Mouse (Mus musculus) large intestine, adult 2 months (tissue): Measurements from ENCODE around the gene Avpi1. TPM values are rescaled to one million over a fixed set of nuclear protein-coding genes. Genes with fewer than 3 reads are reported as not detected.

ENCODE experiments used
- DNase-seq: peaks from one replicate; pipeline ENCODE4 v3.0.0-alpha.2; 2012; ENCODE audit warnings: low read depth, low spot score
- WGBS: fragments of 180-500 bp; shearing (Covaris S2); methylation state at CpG from one replicate; pipeline ENCODE4 v1.1.7; 2018; 5-methylcytosine and 5-hydroxymethylcytosine counted together
- polyA plus RNA-seq: library from polyadenylated mRNA; depleted of rRNA; stranded (reverse); fragments of >200 nt; gene quantifications from 2 replicates; pipeline ENCODE4 v1.2.3, GENCODE M21; 2012

The Avpi1 gene
- polyA plus RNA-seq, 1 experiment: 7.8 TPM

DNA sequence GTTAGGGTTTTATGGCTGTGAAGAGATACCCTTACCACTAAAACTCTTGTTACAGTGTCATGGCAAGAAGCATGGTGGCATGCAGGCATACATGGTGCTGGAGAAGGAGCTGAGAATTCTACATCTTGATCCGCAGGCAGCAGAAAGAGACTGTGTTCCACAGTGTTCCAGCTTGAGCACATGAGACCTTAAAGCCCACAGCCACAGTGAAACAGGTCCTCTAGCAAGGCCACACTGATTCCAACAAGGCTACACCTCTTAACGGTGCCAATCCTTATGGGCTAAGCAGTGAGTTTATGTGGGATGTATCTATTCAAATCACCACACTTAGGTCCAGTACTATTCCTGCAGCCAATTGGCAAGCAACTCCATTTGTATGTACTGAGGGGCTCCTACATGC is 16.9 kb upstream of the Avpi1 start:
- 94% methylated on average over 2 of the region's 2 CpGs for WGBS
- DNase-seq: no peak

DNA sequence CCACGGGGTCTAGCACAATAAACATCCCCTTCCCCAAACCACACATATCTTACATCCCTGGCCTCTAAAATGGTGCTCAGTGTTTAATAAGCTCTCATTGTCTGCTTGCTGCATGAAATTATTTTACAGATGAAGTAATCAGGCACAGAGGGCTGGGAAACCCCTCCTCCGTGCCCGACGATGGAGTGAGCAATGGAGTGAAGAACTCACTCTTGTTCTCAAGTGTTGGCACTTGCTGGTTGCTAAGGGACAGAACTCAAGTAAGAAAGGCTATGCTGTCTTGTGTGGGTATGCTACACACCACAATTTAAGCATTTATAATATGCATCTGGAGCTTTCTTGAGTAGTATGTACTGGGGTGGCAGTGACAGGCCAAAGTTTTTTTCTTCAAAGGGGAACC is 16.4 kb upstream of the Avpi1 start:
- no peak for DNase-seq
- WGBS: 49% methylated on average over 4 of the region's 4 CpGs

DNA sequence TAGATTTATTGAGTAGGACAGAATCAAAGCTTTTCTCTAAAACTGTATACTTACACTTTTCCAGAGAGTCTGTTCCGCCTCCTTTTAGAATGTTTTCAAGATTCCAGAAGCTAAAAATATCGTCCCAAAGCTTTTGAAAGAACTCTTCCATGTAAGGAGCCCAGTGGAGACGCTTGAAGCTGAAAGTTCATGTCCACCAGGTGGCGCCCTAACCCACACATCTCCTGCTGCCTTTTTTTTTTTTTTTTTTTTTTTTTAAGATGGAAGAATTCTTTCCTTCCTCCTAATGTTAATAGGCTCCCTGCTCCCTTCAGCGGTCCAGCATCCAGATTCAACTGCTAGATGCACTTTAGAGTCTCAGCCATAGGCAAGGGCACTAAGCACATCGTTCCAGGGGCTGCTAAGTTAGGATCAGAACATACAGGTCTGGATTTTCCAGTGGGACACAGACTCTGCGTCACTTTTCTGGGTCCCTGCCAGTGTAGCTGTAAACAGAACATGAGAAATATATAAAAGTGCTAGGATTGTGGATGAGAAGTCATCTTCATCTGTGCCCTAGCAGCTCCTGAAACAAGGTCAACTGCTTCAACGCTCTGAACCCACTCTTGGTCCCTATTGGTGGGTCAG is 15.8 kb upstream of the Avpi1 start:
- DNase-seq: no peak
- 25% methylated on average over 8 of the region's 8 CpGs for WGBS

DNA sequence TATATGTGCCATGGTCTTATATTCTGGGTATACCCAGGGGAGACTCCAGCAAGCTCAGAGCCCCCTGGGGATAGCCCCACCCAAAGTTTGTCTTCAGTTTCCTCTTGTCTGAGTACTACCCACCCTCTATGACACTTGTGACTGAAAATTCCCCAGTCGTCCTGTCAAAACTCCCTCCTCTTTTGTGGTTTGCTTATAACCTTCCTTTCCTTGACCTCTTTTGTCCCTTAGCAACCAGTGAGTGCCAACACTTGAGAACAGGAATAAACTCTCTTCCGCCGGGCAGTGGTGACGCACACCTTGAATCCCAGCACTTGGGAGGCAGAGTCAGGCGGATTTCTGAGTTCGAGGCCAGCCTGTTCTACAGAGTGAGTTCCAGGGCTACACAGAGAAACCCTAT is 15.2 kb upstream of the Avpi1 start:
- no peak for DNase-seq
- WGBS: 46% methylated on average over 6 of the region's 6 CpGs

DNA sequence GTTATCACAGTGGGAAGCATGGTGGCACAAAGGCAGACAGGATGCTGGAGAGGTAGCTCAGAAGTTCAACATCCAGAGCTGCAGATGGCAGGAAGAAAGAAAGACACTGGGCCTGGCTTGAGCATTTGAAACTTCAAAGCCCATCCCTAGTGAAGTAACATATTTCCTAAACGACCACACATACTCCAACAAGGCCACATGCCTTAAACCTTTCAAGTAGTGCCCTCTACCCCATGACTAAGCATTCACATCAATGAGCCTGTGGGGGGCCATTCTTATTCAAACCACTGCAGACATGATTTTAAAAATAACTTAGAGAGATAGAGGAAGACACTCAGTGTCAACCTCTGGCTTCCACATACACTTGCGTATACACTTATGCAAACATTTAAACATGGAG is 13.9 kb upstream of the Avpi1 start:
- DNase-seq: no peak
- WGBS: 71% methylated on average over 2 of the region's 2 CpGs

DNA sequence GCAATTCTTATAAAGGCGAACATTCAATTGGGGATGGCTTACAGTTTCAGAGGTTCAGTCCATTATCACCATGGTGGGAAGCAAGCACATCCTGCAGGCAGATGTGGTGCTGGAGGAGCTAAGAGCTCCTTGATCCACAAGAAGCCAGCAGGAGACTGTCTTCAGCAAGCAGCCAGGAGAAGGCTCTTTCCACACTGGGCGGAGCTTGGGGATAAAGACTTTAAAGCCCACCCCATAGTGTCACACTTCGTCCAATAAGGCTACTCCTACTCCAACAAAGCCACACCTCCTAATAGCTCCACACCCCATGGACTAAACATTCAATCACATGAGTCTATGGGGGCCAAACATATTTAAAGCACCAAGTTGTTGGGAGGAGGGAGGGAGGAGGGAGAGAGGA is 13.1 kb upstream of the Avpi1 start:
- DNase-seq: no peak
- WGBS: 73% methylated on average over 3 of the region's 3 CpGs

DNA sequence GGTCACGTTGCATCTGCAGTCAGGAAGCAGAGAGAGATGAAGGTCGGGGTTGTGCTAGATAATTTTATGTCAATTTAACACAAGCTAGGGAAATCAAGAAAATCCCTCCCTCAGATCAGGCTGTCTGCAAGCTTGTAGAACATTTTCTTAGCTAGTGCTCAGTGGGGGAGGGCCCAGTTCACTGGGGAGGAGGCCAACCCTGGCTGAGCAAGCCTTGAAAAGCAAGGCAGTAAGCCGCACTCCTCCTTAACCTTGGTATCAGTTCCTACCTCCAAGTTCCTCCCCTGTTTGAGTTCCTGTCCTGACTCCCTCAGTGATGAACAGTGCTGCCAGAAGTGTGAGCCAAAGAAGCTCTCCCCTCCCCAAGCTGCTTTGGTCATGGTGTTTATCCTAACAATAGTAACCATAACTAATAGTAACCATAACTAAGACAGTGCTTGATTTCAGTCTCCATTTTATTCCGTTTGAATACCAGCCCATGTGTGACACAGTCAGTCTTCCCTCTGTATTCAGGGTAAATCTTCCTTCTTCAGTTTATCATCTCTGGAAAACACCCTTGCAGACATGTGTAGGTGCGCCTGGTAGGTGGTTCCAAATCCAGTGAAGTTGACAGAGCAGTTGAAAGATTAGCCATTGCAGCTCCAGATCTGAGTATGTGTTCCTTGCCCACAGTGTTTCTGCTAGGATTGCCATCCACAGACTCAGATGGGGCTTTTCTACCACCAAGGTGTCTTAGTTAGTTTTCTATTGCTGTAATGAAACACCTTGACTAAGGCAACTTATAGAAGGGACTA is 11.1 kb upstream of the Avpi1 start:
- DNase-seq: no peak
- WGBS: 70% methylated on average over 5 of the region's 5 CpGs

DNA sequence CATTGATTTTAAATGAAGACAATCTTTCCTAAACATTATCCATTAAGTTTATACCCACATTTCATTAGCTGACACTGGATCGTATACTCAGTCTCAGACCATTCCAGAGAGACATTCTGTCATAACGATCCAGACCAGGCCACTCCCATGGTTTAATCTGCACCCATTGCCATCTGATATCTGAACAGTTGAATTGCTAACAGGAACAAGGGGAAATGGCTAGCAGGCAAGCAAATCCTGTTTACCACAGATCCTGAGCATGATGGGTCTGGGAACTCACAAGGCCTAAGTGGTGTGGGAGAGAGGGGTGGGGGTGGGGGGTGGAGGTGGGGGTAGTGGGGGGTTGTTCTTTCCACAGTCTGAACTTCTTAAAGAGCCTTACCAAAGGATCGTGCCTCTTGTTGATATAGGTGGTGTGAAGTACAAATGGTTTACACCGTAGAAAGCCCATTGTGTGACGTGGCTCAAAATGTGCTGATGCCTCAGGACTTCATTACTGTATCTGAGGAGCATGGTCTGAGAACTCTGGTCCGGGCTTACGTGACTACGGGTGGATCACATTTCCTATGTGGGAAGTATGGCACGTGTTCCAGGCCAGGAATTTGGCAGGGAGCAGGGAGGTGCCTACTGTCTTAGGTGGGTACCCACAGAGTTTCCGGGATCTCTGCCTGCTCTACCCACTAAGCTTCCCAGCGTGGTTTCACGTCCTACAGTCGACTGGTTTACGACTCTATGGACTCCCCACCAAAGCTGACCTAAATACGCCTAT is 9.8 kb upstream of the Avpi1 start:
- 83% methylated on average over 15 of the region's 15 CpGs for WGBS
- no peak for DNase-seq

DNA sequence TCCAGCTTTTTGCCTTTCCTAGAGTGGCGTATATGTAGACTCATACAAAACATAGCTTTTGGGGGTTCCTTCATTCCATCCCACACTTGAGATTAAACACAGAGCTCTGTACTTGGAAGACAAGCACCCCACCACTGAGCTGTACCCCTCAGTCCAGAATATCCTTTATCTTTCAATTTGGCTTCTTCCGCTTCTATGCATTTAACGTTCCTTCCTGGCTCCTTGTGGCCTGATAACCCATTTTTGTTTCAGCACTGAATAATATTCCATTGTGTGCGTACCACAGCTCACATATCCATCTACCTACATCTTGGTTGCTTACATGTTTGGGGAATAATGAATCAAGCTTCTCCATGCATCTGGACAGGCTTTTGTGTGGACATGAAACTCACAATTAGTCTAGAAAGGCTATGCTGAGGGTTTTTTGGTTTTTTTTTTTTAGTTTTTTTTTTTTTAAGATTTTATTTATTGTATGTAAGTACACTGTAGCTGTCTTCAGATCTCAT is 8.4 kb upstream of the Avpi1 start:
- 91% methylated on average over 4 of the region's 4 CpGs for WGBS
- no peak for DNase-seq

DNA sequence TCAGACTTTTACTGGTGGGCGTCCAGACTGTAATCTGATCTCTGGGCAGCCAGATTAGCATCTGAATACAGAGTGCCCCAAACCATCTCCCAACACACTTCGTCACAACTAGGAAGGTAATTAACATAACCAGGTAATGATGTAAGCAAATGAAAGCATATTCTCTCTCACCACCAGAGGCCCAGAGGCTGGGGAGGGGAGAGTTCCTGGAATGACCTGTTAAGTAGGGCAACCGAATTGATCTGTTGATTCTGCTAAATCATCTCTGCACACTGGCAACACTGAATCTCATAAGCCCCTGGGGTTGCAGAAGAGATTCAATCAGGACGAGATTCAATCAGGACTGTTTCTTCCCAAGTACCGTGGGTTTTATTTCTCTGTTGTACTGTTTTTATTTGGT is 7.3 kb upstream of the Avpi1 start:
- WGBS: 56% methylated on average over 5 of the region's 5 CpGs
- no peak for DNase-seq

DNA sequence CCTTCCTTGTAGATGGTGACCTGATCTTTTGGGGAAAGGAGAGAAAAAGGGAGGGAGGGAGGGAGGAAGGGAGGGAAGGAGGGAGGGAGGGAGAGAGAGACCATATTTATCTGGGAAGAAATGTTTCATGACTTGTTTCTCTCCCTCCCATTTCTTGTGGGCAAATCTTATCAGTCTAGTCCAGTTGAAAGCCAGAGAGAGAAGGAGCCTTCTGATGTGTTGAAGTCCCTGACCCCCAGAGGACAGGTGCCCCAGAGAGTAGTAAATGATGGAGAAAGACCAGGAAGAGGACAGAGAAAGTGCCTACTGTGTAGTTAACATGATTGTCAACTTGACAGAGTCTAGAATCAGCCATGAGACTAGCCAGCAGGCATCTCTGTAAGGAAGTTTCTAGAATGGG is 6.2 kb upstream of the Avpi1 start:
- no peak for DNase-seq

DNA sequence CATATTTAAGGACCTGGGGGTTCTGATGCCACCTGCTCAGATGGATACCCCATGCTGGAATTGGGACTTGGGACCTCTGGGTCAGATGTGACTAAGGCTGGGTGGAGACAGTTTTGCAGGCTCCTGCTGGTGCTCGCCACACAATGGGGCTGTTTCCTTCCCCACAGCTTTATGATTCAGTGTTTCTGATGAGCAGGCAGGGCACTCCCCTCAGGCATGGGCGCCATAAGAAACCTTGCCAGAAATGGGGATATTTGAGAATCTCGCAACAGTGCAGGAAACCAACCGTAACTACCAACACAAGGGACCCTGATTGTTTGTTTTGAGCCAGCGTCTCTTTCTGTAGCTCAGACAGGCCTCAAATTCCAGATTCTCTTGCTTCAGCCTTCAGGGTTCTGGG is 2.2 kb upstream of the Avpi1 start:
- WGBS: 24% methylated on average over 5 of the region's 5 CpGs
- DNase-seq: no peak

DNA sequence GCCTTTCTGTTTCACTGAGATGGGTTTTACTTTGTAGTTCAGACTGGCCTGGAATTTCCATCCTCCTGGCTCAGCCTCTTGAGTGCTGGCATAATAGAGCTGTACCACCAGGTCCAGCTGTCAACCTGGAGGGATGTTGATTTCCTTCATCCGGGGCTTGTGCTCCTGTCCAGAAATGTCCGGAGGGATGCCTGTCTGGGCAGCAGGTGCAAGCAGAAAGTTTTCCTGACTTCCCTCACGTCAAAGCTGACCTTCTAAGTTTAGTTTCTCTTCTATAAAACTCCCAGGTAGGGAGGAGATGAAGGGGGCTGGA is 1.4 kb upstream of the Avpi1 start:
- DNase-seq: no peak
- 54% methylated on average over 3 of the region's 3 CpGs for WGBS

DNA sequence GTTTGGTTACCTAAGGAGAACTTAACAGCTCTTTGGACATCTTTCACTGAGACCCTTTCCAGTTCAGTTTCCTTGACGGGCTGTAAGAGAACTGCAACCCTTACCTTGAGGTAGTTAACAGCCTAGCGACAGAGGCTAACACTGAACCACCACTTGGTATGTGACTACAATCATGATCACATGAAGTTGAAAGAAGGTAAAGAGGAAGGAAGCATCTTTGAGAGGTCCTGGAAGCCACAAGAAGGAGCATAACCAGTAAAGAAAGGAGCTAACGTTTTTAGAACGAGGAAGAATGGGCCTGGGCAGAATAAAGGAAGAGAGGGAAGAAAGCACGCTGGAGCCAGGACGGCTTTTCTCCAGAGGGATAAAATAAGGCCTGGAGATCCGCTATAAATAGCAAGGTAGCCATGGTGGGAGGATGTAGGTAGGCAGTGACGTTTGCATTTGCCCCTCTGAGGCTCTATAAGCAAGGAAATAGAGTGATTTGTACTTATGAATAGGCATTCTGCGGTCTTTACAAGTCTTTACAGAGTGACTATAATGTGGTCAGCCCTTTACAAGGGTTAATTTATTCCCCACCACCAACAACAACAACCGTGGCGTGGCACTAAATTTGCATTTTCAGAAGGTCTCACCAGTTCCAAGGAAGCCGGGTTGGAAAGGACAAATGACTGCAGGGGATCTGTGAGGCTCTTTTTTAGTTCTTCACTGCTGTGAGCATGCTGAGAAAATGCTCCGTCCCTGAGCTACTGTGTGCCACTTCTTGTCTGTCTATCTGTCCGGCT is 842 bp upstream of the Avpi1 start:
- 49% methylated on average over 14 of the region's 14 CpGs for WGBS
- DNase-seq: no peak

DNA sequence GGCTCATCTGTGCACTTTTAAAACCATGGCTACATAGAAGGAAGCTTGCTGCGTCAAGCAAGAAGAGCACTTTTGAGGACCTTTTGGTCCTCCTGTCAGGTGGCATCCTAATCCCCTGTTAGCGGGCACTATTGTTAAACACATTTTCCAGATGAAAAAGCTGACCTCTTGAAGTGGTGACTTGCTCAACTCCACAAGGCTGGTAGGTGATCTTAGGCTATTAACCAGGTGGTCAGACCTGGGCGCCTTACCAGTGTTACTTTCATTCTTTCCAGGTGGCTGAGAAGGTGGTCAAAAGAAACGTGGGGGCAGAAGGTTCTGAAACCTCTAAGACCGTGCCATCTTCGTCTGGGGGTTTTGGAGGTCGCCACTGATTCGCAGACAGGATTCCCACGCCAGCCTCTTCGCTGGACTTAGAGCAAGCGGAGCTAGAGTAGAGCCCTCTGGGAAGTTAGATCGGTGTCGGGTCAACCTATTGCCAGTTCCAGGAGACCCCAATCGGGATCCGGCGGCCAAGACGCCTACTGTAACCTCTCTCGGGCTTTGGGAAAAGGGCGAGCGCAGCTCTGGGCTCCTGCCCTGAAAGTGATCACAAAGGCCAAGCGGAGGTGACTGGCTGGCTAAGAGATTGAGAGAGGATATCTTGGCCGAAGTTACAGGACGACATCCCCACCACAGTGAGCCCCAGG is 663 bp downstream of the Avpi1 start:
- no peak for DNase-seq
- 7% methylated on average over 23 of the region's 23 CpGs for WGBS

DNA sequence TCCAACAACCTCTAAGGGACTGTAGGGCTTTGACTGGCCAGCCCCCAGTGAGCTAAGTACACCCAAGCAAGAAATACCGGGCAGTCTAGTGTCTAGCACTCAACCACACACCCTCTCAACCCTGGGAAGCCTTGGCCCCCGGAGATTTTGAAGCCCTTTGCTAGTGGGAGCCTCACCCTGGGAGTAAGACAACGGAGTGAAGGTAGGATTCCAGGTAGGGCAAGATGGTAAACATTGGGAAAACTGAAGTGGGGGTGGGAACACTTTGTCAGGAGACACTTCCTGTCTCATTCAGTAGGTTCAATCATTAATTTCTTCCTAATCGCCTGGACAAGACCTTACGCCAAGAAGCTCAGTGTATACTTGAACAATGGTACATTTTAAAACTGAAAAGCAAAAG is 1.8 kb downstream of the Avpi1 start:
- DNase-seq: no peak
- 66% methylated on average over 5 of the region's 5 CpGs for WGBS

DNA sequence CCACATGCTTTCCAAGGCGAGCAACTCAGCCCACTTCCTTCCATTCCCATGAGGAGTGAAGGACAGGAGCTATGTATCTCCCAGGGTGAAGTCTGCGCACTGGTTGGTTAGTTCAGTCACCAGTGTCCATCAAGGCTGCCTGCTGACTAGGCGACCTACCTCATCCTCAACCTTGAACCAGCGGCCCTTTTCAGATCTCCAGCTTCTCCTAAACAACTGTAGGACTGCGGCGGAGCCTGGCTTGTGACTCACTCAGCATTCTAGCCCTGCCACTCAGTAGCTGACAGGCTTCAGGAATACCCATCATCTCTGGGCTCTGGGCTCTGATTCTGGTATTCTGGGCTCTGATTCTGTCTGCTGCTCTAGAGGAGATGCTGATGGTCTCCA is 2.6 kb downstream of the Avpi1 start:
- 94% methylated on average over 6 of the region's 6 CpGs for WGBS
- no peak for DNase-seq

DNA sequence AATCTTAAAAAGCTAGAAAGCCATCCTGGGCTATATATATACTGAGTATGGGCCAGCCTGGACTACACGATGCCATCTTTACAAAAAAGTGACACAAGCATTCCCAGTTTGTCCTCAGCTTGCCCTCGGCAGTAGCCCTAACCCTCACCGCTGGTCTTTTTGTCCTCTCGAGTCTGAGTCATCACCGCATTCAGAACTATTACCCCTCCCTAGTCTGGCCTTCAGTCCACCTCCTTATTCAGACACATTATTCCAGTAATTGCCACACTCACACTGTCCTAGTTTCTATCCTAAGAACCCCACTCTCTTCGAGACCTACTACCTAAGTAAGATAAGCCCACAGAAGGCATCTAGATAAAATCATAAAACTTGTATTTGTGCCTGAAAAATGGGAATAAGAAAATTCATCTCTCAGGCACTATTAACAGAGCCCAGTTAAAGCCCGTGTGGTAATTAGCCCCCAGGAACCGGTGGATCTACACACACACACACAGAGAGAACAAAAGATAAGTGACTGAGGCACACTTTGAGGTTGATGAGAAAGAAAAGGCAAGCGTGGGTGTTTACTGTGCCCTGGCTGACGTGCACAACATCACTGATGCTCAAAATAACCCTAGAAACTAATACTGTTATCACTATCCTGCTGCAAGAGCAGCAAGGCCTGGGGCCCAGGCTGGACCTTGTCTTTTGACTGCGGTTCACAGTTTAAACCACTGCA is 3.2 kb downstream of the Avpi1 start:
- 85% methylated on average over 11 of the region's 11 CpGs for WGBS
- no peak for DNase-seq

DNA sequence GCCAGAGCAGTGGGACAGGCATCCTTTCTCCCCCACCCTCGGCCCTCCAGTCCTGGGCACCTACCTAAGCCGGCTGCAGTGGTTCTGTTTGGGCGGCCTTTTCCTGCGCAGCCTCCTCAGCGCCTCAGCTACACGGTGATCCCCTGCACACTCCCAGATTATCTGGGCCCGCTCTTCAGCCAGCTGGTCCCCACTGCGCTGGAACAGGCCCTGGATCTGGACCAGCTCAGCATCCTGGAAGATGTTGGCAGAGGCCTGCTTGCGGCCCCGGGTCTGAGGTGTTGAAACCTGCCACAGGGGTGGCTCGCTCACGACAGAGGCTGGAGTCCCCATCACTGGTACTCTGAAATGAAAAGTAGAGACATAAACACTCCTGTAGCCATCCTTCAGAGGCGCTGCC is 4.2 kb downstream of the Avpi1 start:
- DNase-seq: no peak
- 89% methylated on average over 13 of the region's 13 CpGs for WGBS
